Mouse (Mus musculus): Measurements from ENCODE around the gene Gns. TPM values are rescaled to one million over a fixed set of nuclear protein-coding genes. Genes with fewer than 3 reads are reported as not detected.
"Not testable (repeated sequence)": the region's sequence is repeated elsewhere in the genome, so short reads cannot be mapped to it uniquely, and the experiment has no call there.

Gns gene
- total and polyA plus RNA-seq, 2 experiments: 65.7 to 84.0 TPM

GRCm38 (mm10) chr10:121326167-121326566 lies 38.7 kb upstream of the Gns start:
- no peak overlapping the region for H3K9ac ChIP-seq (ENCODE audit: low read depth, low read length)
- TF ChIP-seq POLR2A (IDR thresholded peaks at IDR 0.05; ENCODE audit: extremely low read depth, insufficient read depth, low read length) (no peak), CTCF (IDR thresholded peaks at IDR 0.05; ENCODE audit: low read depth, low read length) (no peak)
- H3K36me3 ChIP-seq (ENCODE audit: control insufficient read depth, insufficient read depth, low read length): no peaks in the 10 kb centered on the region
- H3K79me2 ChIP-seq (ENCODE audit: control insufficient read depth, insufficient read depth, low read length): no peaks in the 10 kb centered on the region; the same call in 1 of the 2 replicates
- H3K27me3 ChIP-seq (ENCODE audit: control insufficient read depth, insufficient read depth, low read length): no peaks in the 10 kb centered on the region
- H3K4me3 ChIP-seq (ENCODE audit: insufficient read depth, low read depth, low read length): no peak overlapping the region
- no peaks in the 10 kb centered on the region; the same call in 1 of the 2 replicates for H3K4me1 ChIP-seq (ENCODE audit: control insufficient read depth, insufficient read depth, low read length)
- H3K27ac ChIP-seq (replicated peaks; ENCODE audit: insufficient read depth, low read depth, low read length): no peak overlapping the region
- no peak for DNase-seq (ENCODE audit: extremely low read depth, low read depth, low spot score)

GRCm38 (mm10) chr10:121329586-121329985 lies 35.3 kb upstream of the Gns start:
- H3K9ac ChIP-seq (ENCODE audit: low read depth, low read length): no peak overlapping the region
- no peak overlapping the region for H3K27ac ChIP-seq (replicated peaks; ENCODE audit: insufficient read depth, low read depth, low read length)
- H3K4me1 ChIP-seq (ENCODE audit: control insufficient read depth, insufficient read depth, low read length): no peaks in the 10 kb centered on the region; the same call in 1 of the 2 replicates
- no peak overlapping the region for H3K4me3 ChIP-seq (ENCODE audit: insufficient read depth, low read depth, low read length)
- 83% methylated on average over 4 of the region's 4 CpGs for WGBS
- no peaks in the 10 kb centered on the region; the same call in 1 of the 2 replicates for H3K79me2 ChIP-seq (ENCODE audit: control insufficient read depth, insufficient read depth, low read length)
- no peaks in the 10 kb centered on the region for H3K36me3 ChIP-seq (ENCODE audit: control insufficient read depth, insufficient read depth, low read length)
- TF ChIP-seq POLR2A (IDR thresholded peaks at IDR 0.05; ENCODE audit: extremely low read depth, insufficient read depth, low read length) (no peak), CTCF (IDR thresholded peaks at IDR 0.05; ENCODE audit: low read depth, low read length) (no peak)
- DNase-seq (ENCODE audit: extremely low read depth, low read depth, low spot score): no peak
- no peaks in the 10 kb centered on the region for H3K27me3 ChIP-seq (ENCODE audit: control insufficient read depth, insufficient read depth, low read length)

DNA sequence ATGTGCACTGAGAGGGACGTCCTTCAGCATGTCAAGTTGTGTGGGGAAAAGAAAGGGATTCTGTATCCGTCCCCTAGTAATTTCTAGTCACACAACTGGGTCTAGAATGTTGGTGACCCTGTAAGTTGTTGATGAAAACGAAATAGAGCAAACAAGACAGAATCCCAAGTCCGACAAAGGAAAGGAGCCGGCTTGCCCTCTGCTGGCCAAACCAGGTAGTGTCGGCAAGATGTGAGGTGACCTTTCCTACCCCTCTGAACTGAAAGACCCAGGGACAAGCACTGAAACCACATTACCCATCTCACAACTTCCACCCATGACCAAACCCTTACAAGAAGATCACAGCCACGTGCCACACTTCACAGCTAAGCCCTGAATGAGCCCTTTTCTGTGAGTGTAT lies 34.0 kb upstream of the Gns start:
- DNase-seq (ENCODE audit: extremely low read depth, low read depth, low spot score): peak; percentile 26
- H3K79me2 ChIP-seq (ENCODE audit: control insufficient read depth, insufficient read depth, low read length): no peaks in the 10 kb centered on the region; the same call in 1 of the 2 replicates
- WGBS: 13% methylated on average over 7 of the region's 7 CpGs
- H3K36me3 ChIP-seq (ENCODE audit: control insufficient read depth, insufficient read depth, low read length): no peaks in the 10 kb centered on the region
- H3K4me3 ChIP-seq (ENCODE audit: insufficient read depth, low read depth, low read length): no peak overlapping the region
- H3K27ac ChIP-seq (replicated peaks; ENCODE audit: insufficient read depth, low read depth, low read length): no peak overlapping the region
- H3K4me1 ChIP-seq (ENCODE audit: control insufficient read depth, insufficient read depth, low read length): no peaks in the 10 kb centered on the region; the same call in 1 of the 2 replicates
- no peak overlapping the region for H3K9ac ChIP-seq (ENCODE audit: low read depth, low read length)
- TF ChIP-seq POLR2A (IDR thresholded peaks at IDR 0.05; ENCODE audit: extremely low read depth, insufficient read depth, low read length) (no peak), CTCF (IDR thresholded peaks at IDR 0.05; ENCODE audit: low read depth, low read length) (peak; percentile 93)
- H3K27me3 ChIP-seq (ENCODE audit: control insufficient read depth, insufficient read depth, low read length): no peaks in the 10 kb centered on the region

DNA sequence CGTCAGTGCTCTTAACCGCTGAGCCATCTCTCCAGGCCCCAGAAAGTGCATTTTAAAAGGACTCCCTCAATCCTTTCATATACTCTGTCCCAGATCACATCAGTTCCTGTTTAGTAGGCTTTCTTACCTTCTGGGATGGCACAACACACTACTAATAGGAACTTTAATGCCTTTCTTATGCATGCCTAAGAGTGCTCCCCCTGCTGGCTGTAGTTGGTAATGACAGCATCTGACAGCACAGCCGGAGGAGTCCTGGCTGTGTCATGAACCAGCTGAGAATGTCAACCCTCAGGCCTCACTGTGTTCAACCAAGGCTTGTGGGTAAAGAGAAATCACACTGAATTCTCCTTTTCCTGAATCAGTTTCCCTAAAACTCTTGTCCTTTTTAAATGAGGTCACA lies 30.3 kb upstream of the Gns start:
- Histone ChIP-seq H3K36me3 (ENCODE audit: control insufficient read depth, insufficient read depth, low read length) (no peaks in the 10 kb centered on the region), H3K27me3 (ENCODE audit: control insufficient read depth, insufficient read depth, low read length) (no peaks in the 10 kb centered on the region), H3K4me1 (ENCODE audit: control insufficient read depth, insufficient read depth, low read length) (no peaks in the 10 kb centered on the region; the same call in none of the 2 replicates), H3K27ac (replicated peaks; ENCODE audit: insufficient read depth, low read depth, low read length) (no peak overlapping the region), H3K79me2 (ENCODE audit: control insufficient read depth, insufficient read depth, low read length) (no peaks in the 10 kb centered on the region), H3K9ac (ENCODE audit: low read depth, low read length) (no peak overlapping the region), H3K4me3 (ENCODE audit: insufficient read depth, low read depth, low read length) (no peak overlapping the region)
- WGBS: 71% methylated on average over 3 of the region's 3 CpGs
- peak; percentile 51 for DNase-seq (ENCODE audit: extremely low read depth, low read depth, low spot score)
- TF ChIP-seq CTCF (IDR thresholded peaks at IDR 0.05; ENCODE audit: low read depth, low read length) (peak; percentile 82), POLR2A (IDR thresholded peaks at IDR 0.05; ENCODE audit: extremely low read depth, insufficient read depth, low read length) (no peak)

DNA sequence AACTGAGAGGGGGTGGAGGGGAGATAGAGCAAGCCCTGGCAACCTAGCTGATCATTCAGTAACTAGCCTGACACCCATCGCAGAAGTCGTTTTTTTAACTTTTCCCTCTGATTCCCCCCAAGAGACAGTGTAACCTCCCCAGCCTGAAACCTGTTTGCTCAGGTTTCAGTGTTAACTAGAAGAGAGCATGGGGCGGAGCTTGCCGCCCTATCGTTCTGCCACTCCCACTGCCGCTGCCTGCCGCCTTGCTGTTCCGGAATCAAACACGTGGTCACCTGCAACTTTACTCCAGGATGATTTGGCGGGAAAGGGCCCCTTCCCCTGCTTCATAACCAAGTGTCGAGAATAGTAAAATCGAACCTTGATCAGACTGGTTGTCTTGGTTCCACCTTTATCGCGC lies 28.4 kb upstream of the Gns start:
- not testable (repeated sequence) for H3K4me1 ChIP-seq (ENCODE audit: control insufficient read depth, insufficient read depth, low read length); H3K4me3 ChIP-seq (ENCODE audit: insufficient read depth, low read depth, low read length); H3K9ac ChIP-seq (ENCODE audit: low read depth, low read length); H3K27me3 ChIP-seq (ENCODE audit: control insufficient read depth, insufficient read depth, low read length); H3K79me2 ChIP-seq (ENCODE audit: control insufficient read depth, insufficient read depth, low read length); H3K27ac ChIP-seq (replicated peaks; ENCODE audit: insufficient read depth, low read depth, low read length); H3K36me3 ChIP-seq (ENCODE audit: control insufficient read depth, insufficient read depth, low read length)
- WGBS: 65% methylated on average over 14 of the region's 14 CpGs
- DNase-seq (ENCODE audit: extremely low read depth, low read depth, low spot score): peak; percentile 19

DNA sequence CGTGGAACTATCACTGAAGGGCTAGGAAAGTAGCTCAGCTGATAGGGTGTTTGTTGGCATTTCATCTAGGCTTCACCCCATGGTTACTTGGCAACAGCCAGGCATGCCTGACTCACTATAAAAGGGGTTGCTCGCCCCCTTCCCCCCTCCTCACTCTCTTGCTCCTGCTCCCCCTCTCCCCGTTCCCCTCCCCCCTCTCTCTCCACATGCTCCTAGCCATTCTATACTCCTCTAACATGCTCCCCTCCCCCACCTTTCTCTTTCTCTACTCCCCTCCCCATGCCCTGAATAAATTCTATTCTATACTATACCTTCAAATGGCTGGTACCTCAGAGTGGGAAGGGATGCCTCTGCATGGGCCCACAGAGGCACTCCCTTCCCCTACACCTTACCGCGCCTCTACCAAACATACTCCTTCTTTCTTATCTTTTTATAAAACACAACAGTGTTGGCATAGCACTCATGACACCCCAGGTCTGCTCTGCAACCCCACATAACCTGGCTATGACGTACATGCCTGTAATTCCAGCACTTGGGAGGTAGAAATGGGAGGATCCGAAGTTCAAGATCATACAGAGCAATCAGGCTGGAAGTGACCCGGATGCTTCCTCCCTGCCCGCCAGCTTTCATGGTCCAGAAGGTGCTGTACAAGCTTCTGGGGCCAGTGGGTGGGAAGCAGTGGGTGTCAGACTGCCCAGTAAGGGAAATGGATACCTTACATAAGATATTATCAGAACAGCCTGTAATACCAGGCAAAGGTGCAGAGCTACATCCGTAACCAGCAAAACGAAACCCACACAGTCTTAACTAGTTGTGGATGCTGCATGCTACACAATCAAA lies 23.9 kb upstream of the Gns start:
- Histone ChIP-seq H3K27ac (replicated peaks; ENCODE audit: insufficient read depth, low read depth, low read length) (no peak overlapping the region), H3K79me2 (ENCODE audit: control insufficient read depth, insufficient read depth, low read length) (no peaks in the 10 kb centered on the region; the same call in 1 of the 2 replicates), H3K4me3 (ENCODE audit: insufficient read depth, low read depth, low read length) (no peak overlapping the region), H3K9ac (ENCODE audit: low read depth, low read length) (no peak overlapping the region), H3K4me1 (ENCODE audit: control insufficient read depth, insufficient read depth, low read length) (no peaks in the 10 kb centered on the region; the same call in none of the 2 replicates), H3K36me3 (ENCODE audit: control insufficient read depth, insufficient read depth, low read length) (peaks cover 3% of the 10 kb centered on the region; the same call in 1 of the 2 replicates), H3K27me3 (ENCODE audit: control insufficient read depth, insufficient read depth, low read length) (no peaks in the 10 kb centered on the region)
- no peak for DNase-seq (ENCODE audit: extremely low read depth, low read depth, low spot score)
- TF ChIP-seq CTCF (IDR thresholded peaks at IDR 0.05; ENCODE audit: low read depth, low read length) (no peak), POLR2A (IDR thresholded peaks at IDR 0.05; ENCODE audit: extremely low read depth, insufficient read depth, low read length) (no peak)
- WGBS: 82% methylated on average over 11 of the region's 11 CpGs

All from liver, adult 2 months (tissue).